ENCODE assay signal across 8 mouse cellular contexts in the genomic region with DNA sequence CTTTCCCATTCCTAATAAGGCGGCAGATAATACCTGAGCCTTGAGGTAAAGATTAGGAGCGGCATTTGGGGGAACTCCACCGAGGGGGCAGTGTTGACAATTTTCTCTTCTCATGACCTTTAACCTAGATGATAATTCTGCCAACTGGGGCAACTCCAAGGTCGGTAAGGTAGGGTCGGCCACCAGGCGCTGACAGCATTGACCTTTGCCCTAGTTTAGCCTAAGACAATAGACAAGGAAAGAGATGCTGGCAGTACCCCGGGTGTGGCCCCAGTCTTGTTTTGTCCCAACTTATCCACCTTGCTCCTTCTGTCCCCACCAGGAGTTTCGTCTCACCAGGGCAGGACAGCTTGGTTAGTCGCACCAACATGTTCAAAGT. TPM values are rescaled to one million over a fixed set of nuclear protein-coding genes. Genes with fewer than 3 reads are reported as not detected.
A peak's percentile ranks its signal among the peaks of the same experiment; 100 is the strongest.
DNase-seq lines count a peak whose midpoint lies in the region; ATAC-seq lines count a peak whose summit lies in the region.

No protein-coding gene starts in this region.

- peaks cover 8% of the 10 kb centered on the region for H3K4me1 ChIP-seq in heart, embryonic 15.5 days (replicated peaks)
- peaks cover 8% of the 10 kb centered on the region for H3K4me1 ChIP-seq in hindbrain, embryonic 12.5 days

- H3K79me2 ChIP-seq in macrophage (ENCODE audit: inconsistent target): peaks cover 22% of the 10 kb centered on the region; the same call in 1 of the 2 replicates

- DNase-seq in heart, adult 8-10 months (ENCODE audit: low spot score): no peak
- peak; percentile 49 for DNase-seq in c-Kit-negative CD71-positive TER-119-positive erythroid progenitor cells, embryonic 14.5 days (ENCODE audit: low read depth, low spot score)
- DNase-seq in retina, embryonic 14.5 days (ENCODE audit: low spot score): no peak
- no peak for DNase-seq in gastrocnemius, postnatal 25 days
- no peak for DNase-seq in gastrocnemius, postnatal 10 days

- H3K9me3 ChIP-seq in heart, embryonic 15.5 days (replicated peaks): no peaks in the 10 kb centered on the region
- H3K9me3 ChIP-seq in hindbrain, embryonic 12.5 days (replicated peaks): no peaks in the 10 kb centered on the region

- WGBS in heart, embryonic 15.5 days: 0% methylated on average over 9 of the region's 9 CpGs
- WGBS in hindbrain, embryonic 12.5 days: 2% methylated on average over 9 of the region's 9 CpGs
- 2% methylated on average over 9 of the region's 9 CpGs for WGBS in macrophage (ENCODE audit: missing documents)

- H3K27me3 ChIP-seq in heart, embryonic 15.5 days: no peaks in the 10 kb centered on the region
- H3K27me3 ChIP-seq in hindbrain, embryonic 12.5 days: no peaks in the 10 kb centered on the region

- H3K4me2 ChIP-seq in heart, embryonic 15.5 days: peak overlapping the region; percentile 70
- H3K4me2 ChIP-seq in hindbrain, embryonic 12.5 days (replicated peaks): peak overlapping the region; percentile 72

- H3K4me3 ChIP-seq in heart, embryonic 15.5 days: peak overlapping the region; percentile 74
- H3K4me3 ChIP-seq in hindbrain, embryonic 12.5 days: peak overlapping the region; percentile 76
- peak overlapping the region; percentile 90 for H3K4me3 ChIP-seq in macrophage (ENCODE audit: inconsistent target)

- H3K9ac ChIP-seq in heart, embryonic 15.5 days: peak overlapping the region; percentile 69
- peak overlapping the region; percentile 60 for H3K9ac ChIP-seq in hindbrain, embryonic 12.5 days

- peaks cover 16% of the 10 kb centered on the region for H3K36me3 ChIP-seq in heart, embryonic 15.5 days
- peaks cover 18% of the 10 kb centered on the region for H3K36me3 ChIP-seq in hindbrain, embryonic 12.5 days
- H3K36me3 ChIP-seq in macrophage (ENCODE audit: inconsistent target): no peaks in the 10 kb centered on the region

- no peak; the same call in 1 of the 2 replicates for ATAC-seq in heart, embryonic 15.5 days (replicated peaks; ENCODE audit: insufficient number of reproducible peaks, insufficient read depth, low FRiP score, low read depth)
- ATAC-seq in hindbrain, embryonic 12.5 days (ENCODE audit: low FRiP score): no peak

- H3K27ac ChIP-seq in heart, embryonic 15.5 days: peak overlapping the region; percentile 88
- H3K27ac ChIP-seq in hindbrain, embryonic 12.5 days: peak overlapping the region; percentile 78
- H3K27ac ChIP-seq in macrophage: peak overlapping the region; percentile 44; the same call in 1 of the 2 replicates

RNA-seq across cellular contexts. Expression of a gene that starts 0.7 kb away (rescaled TPM):
- 22.6 and 23.7 TPM in 2 replicates for polyA plus RNA-seq in heart, embryonic 15.5 days (2015; fragmentation: Nextera tagmentation; extraction: Ambion mirVana)
- 1 to 10 TPM; 1.6 to 1.7 (median 1.6) TPM for total RNA-seq in heart, adult 8-10 months (2022)
- 20.7 and 21.4 TPM in 2 replicates for polyA plus RNA-seq in hindbrain, embryonic 12.5 days (2016; fragmentation: Nextera tagmentation; extraction: Ambion mirVana)
- under 1 TPM in 3 of 26 experiments, not detected in 23; 0.37 to 0.76 (median 0.63) TPM for total RNA-seq in macrophage (2018; cell fraction: chromatin; rRNA removed)
- total RNA-seq in macrophage (2018; cell fraction: cytosol; rRNA removed): 1 to 10 TPM in 25 of 26 experiments, under 1 TPM in 1; 0.99 to 2.7 (median 1.8) TPM
- total RNA-seq in macrophage (2018; cell fraction: nucleus; rRNA removed): 1 to 10 TPM in 7 of 26 experiments, under 1 TPM in 16, not detected in 3; 0.42 to 3.6 (median 0.86) TPM
- 1.6 to 5.4 TPM (median 1.9 TPM) in 3 replicates for polyA plus RNA-seq in macrophage (2018)
- total RNA-seq in gastrocnemius, postnatal 25 days (2021): 1 to 10 TPM; 1.2 to 1.4 TPM
- 1 to 10 TPM; 3.6 to 3.9 TPM for total RNA-seq in gastrocnemius, postnatal 10 days (2021)

RNA-seq across cellular contexts. Expression of a gene that starts 1.1 kb away (rescaled TPM):
- 159 and 187 TPM in 2 replicates for polyA plus RNA-seq in heart, embryonic 15.5 days (2015; fragmentation: Nextera tagmentation; extraction: Ambion mirVana)
- 100 to 1,000 TPM; 563 to 663 (median 598) TPM for total RNA-seq in heart, adult 8-10 months (2022)
- 52.2 and 54.3 TPM in 2 replicates for polyA plus RNA-seq in hindbrain, embryonic 12.5 days (2016; fragmentation: Nextera tagmentation; extraction: Ambion mirVana)
- 10 to 100 TPM in 17 of 26 experiments, 1 to 10 TPM in 9; 6.5 to 32.7 (median 12.4) TPM for total RNA-seq in macrophage (2018; cell fraction: chromatin; rRNA removed)
- 10 to 100 TPM; 17.8 to 35.7 (median 25.1) TPM for total RNA-seq in macrophage (2018; cell fraction: cytosol; rRNA removed)
- 10 to 100 TPM in 22 of 26 experiments, 1 to 10 TPM in 4; 9.4 to 36.5 (median 13.4) TPM for total RNA-seq in macrophage (2018; cell fraction: nucleus; rRNA removed)
- 26.5 to 47.0 TPM (median 31.6 TPM) in 3 replicates for polyA plus RNA-seq in macrophage (2018)
- total RNA-seq in gastrocnemius, postnatal 25 days (2021): 100 to 1,000 TPM; 106 to 115 TPM
- 10 to 100 TPM; 93.0 to 99.1 TPM for total RNA-seq in gastrocnemius, postnatal 10 days (2021)

RNA-seq across cellular contexts. Expression of a gene that starts 37.0 kb away (rescaled TPM):
- polyA plus RNA-seq in heart, embryonic 15.5 days (2015; fragmentation: Nextera tagmentation; extraction: Ambion mirVana): 91.9 and 99.3 TPM in 2 replicates
- 10 to 100 TPM; 37.7 to 45.5 (median 41.7) TPM for total RNA-seq in heart, adult 8-10 months (2022)
- 158 and 174 TPM in 2 replicates for polyA plus RNA-seq in hindbrain, embryonic 12.5 days (2016; fragmentation: Nextera tagmentation; extraction: Ambion mirVana)
- 100 to 1,000 TPM in 9 of 26 experiments, 10 to 100 TPM in 17; 63.0 to 144 (median 94.2) TPM for total RNA-seq in macrophage (2018; cell fraction: chromatin; rRNA removed)
- total RNA-seq in macrophage (2018; cell fraction: cytosol; rRNA removed): 10 to 100 TPM in 21 of 26 experiments, 1 to 10 TPM in 5; 7.4 to 21.1 (median 14.3) TPM
- 100 to 1,000 TPM in 5 of 26 experiments, 10 to 100 TPM in 21; 31.0 to 137 (median 61.1) TPM for total RNA-seq in macrophage (2018; cell fraction: nucleus; rRNA removed)
- polyA plus RNA-seq in macrophage (2018): 25.8 to 37.9 TPM (median 37.4 TPM) in 3 replicates
- 10 to 100 TPM; 34.6 to 42.5 TPM for total RNA-seq in gastrocnemius, postnatal 25 days (2021)
- 10 to 100 TPM; 39.3 to 42.8 TPM for total RNA-seq in gastrocnemius, postnatal 10 days (2021)

Comparison
In these comparisons a context has a peak if more than half of its experiments do, and no peak if none do; other contexts are left out.
1. RNA of a gene that starts 1.1 kb away (total RNA-seq): 563 to 663 TPM in heart, adult 8-10 months; 106 to 115 TPM in gastrocnemius, postnatal 25 days and 93.0 to 99.1 TPM in gastrocnemius, postnatal 10 days; every median in the first group is over 4 times any median in the second.
2. Peak in every context shown above with its lines, with median percentiles within 50 percentile points of each other: H3K27ac ChIP-seq and H3K4me3 ChIP-seq.